Mouse (Mus musculus) layer of hippocampus, postnatal 25 days (tissue): ENCODE data around the gene A030003K21Rik. TPM values are rescaled to one million over a fixed set of nuclear protein-coding genes. Genes with fewer than 3 reads are reported as not detected.
"Not testable (repeated sequence)": the region's sequence is repeated elsewhere in the genome, so short reads cannot be mapped to it uniquely, and the experiment has no call there.

Experiments used
- DNase-seq, 2 experiments: peaks; one replicate each; pipeline ENCODE4 v3.0.0; 2022; ENCODE audit warnings: mixed read lengths in 2 of 2, low spot score in 1 of 2; ENCODE audit errors: extremely low spot score in 1 of 2
- total RNA-seq, 2 experiments: library from RNA; stranded (reverse); gene quantifications; 2 replicates each; pipeline ENCODE4 v1.2.3; 2021

A030003K21Rik gene
- total RNA-seq, 2 experiments from 2014 or later: not detected

GRCm38 (mm10) chr1:82913434-82913833 is 29.8 kb downstream of the A030003K21Rik start:
- DNase-seq: not testable (repeated sequence)

- DNase-seq: no peak
Measured at GRCm38 (mm10) chr1:82913025-82913424, 30.2 kb downstream of the A030003K21Rik start, which contains the start of gene A030005L19Rik. TSS of gene A030005L19Rik (plus strand) at chr1:82913325.

- DNase-seq: no peak
Measured at GRCm38 (mm10) chr1:82905886-82906285, 37.3 kb downstream of the A030003K21Rik start.

- DNase-seq: no peak
Measured at GRCm38 (mm10) chr1:82901201-82901600, 42.0 kb downstream of the A030003K21Rik start.

DNA sequence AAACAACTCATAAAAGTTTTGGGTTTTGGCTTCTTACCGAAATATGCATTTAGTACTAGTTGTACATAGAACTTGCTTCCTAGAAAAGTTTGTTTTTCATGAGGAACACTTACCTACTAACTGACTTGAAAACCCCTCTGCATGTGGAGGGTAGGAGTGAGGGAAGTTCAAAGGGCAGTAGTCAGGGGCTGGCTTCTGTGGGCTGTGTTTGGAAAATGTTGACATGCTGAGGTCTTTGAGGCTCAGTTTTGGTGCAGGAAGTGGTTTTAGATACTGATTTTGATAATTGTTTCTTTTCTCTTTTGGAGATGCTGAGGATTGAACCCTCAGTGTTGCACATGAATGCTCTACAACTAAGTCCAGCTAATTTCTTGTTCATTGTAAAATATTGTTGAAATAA is 42.6 kb downstream of the A030003K21Rik start:
- no peak for DNase-seq

GRCm38 (mm10) chr1:82893269-82893668 is 49.9 kb downstream of the A030003K21Rik start:
- no peak for DNase-seq

Other genes with a start within 250 kb of the A030003K21Rik start
- gene Mff, start 218.5 kb downstream of the A030003K21Rik start, total RNA-seq: 100 to 1,000 TPM; 233 to 257 TPM
- gene Tm4sf20, start 174.9 kb downstream of the A030003K21Rik start, total RNA-seq: not detected
- gene Gm47791, start 172.1 kb downstream of the A030003K21Rik start, total RNA-seq: not detected
- 10 to 100 TPM; 75.6 to 80.8 TPM for gene Agfg1, start 103.9 kb downstream of the A030003K21Rik start, total RNA-seq
- under 1 TPM; 0.47 to 0.63 TPM for gene A030005L19Rik, start 30.1 kb downstream of the A030003K21Rik start, total RNA-seq
- gene A030014E15Rik, start 18.5 kb downstream of the A030003K21Rik start, total RNA-seq: not detected
- gene Gm6217, start 12.0 kb downstream of the A030003K21Rik start, total RNA-seq: not detected
- not detected for gene Gm7544, start 12.6 kb upstream of the A030003K21Rik start, total RNA-seq
- not detected for gene Gm47955, start 16.9 kb upstream of the A030003K21Rik start, total RNA-seq
- gene Gm47959, start 57.2 kb upstream of the A030003K21Rik start, total RNA-seq: not detected
- 1 to 10 TPM; 2.3 TPM for gene Slc19a3, start 95.1 kb upstream of the A030003K21Rik start, total RNA-seq
- not detected for gene Krtap28-10, start 99.1 kb upstream of the A030003K21Rik start, total RNA-seq
- not detected for gene Gm47969, start 101.5 kb upstream of the A030003K21Rik start, total RNA-seq
- gene A030005K14Rik, start 116.0 kb upstream of the A030003K21Rik start, total RNA-seq: not detected
- not detected for gene Krtap28-13, start 117.5 kb upstream of the A030003K21Rik start, total RNA-seq
- gene Ccl20, start 173.4 kb upstream of the A030003K21Rik start, total RNA-seq: not detected
- gene Daw1, start 216.4 kb upstream of the A030003K21Rik start, total RNA-seq: under 1 TPM; 0.42 to 0.52 TPM